Comparison of ENCODE assay signal across 8 mouse cellular contexts in the genomic region with DNA sequence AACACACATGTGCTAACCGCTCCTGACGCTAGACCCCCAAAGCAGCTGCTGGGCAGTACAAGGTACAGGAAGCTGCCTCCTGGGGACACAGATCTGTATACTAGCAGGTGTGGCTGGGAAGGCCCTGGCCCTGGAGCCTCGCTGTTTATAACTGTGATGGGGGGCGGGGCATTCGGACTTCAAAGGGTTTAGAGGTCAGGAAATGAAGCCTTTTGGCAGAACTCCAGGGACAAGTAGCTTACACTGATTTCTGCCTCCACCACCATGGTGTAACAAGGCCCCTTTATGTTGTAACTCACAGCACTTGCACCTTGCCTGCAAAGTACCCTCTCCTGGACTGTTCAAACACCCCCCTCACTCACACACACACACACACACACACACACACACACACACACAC.
DNase-seq lines count a peak whose midpoint lies in the region; ATAC-seq and TF ChIP-seq lines count a peak whose summit lies in the region.

No protein-coding gene starts in this region.

- H3K4me3 ChIP-seq in gastrocnemius, adult 2 months = no peak overlapping the region
- no peak overlapping the region for H3K4me3 ChIP-seq in liver, embryonic 16.5 days (ENCODE audit: low read depth, low read length)

- peak; percentile 91 for ATAC-seq in liver, embryonic 16.5 days (ENCODE audit: low read depth)
- ATAC-seq in megakaryocyte, adult 5-6 weeks (ENCODE audit: poor library complexity, severe bottlenecking) = no peak

- H3K4me1 ChIP-seq in liver, embryonic 16.5 days (ENCODE audit: control insufficient read depth, low read depth, low read length) = no peaks in the 10 kb centered on the region; the same call in 1 of the 2 replicates

- no peaks in the 10 kb centered on the region for H3K36me3 ChIP-seq in liver, embryonic 16.5 days (ENCODE audit: control insufficient read depth, insufficient read depth)

- H3K27me3 ChIP-seq in liver, embryonic 16.5 days (ENCODE audit: control insufficient read depth, insufficient read depth, low read depth, low read length) = no peaks in the 10 kb centered on the region

- H3K9me3 ChIP-seq in liver, embryonic 16.5 days (replicated peaks; ENCODE audit: control insufficient read depth, low read length) = no peaks in the 10 kb centered on the region

- peak overlapping the region; percentile 95 for H3K27ac ChIP-seq in gastrocnemius, adult 2 months
- H3K27ac ChIP-seq in liver, embryonic 16.5 days (ENCODE audit: low read length) = peak overlapping the region; percentile 68

- no peak overlapping the region for H3K4me2 ChIP-seq in liver, embryonic 16.5 days (ENCODE audit: low read depth, low read length)

- intact Hi-C loops in gastrocnemius, adult 2 months (cut with DNase I) = loop anchor here (5.0 kb wide), 1 partner anchor 60 kb away; no protein-coding TSS in a partner anchor
- intact Hi-C loops in left cerebral cortex, postnatal 14 days (cut with DNase I) = no loop called here

- TF ChIP-seq CTCF in gastrocnemius, adult 2 months (IDR thresholded peaks at IDR 0.05) = no peak

- peak; percentile 58 for DNase-seq in urinary bladder, postnatal 14 days (ENCODE audit: low spot score)
- DNase-seq in urinary bladder, postnatal 10 days (ENCODE audit: low spot score) = no peak
- DNase-seq in gastrocnemius, adult 2 months = peak; percentile 68
- DNase-seq in kidney, adult 11 months = peak; percentile 53
- DNase-seq in testis, postnatal 10 days (ENCODE audit: low spot score) = peak; percentile 70
- DNase-seq in left cerebral cortex, postnatal 14 days (ENCODE audit: low spot score in 2 of 2) = no peak

- H3K9ac ChIP-seq in liver, embryonic 16.5 days (ENCODE audit: low read depth, low read length) = no peak overlapping the region

- 29% methylated on average over 5 of the region's 5 CpGs for WGBS in liver, embryonic 16.5 days (ENCODE audit: insufficient replicate concordance)

Comparison
In these comparisons a context has a peak if more than half of its experiments do, and no peak if none do; other contexts are left out.
1. DNase-seq: peak in urinary bladder, postnatal 14 days (single experiment), gastrocnemius, adult 2 months (single experiment), kidney, adult 11 months (single experiment) and testis, postnatal 10 days (single experiment); none in urinary bladder, postnatal 10 days (single experiment) and left cerebral cortex, postnatal 14 days (0 of 2).